In genomic region chr15:102788846-102789518, GRCm38 (mm10) we compare ENCODE assay signal across 10 mouse cellular contexts.
DNase-seq lines count a peak whose midpoint lies in the region; ATAC-seq and TF ChIP-seq lines count a peak whose summit lies in the region.
"Had no signal": no experiment of that assay in that cellular context is flagged by ENCODE, and none has a peak within 500 bp of the region (broad histone marks: within the 10 kb centered on the region; RNA-seq: fewer than 3 reads in every experiment).

No protein-coding gene starts in this region.

- 15% methylated on average over 7 of the region's 7 CpGs for WGBS in forebrain, embryonic 14.5 days
- WGBS in stomach, postnatal 0 days, result 42% methylated on average over 7 of the region's 7 CpGs

- peak; percentile 40 for DNase-seq in R1 (ENCODE audit: low read depth, low spot score)
- peak; percentile 94 for DNase-seq in forebrain, embryonic 14.5 days (ENCODE audit: low spot score)
- peak; percentile 21 to 30 for DNase-seq in layer of hippocampus, postnatal 10 days (ENCODE audit: low spot score in 2 of 2)
- DNase-seq in neural tube, embryonic 10.5 days (ENCODE audit: extremely low spot score, low spot score), result peak; percentile 31
- DNase-seq in adrenal gland, adult 18-20 months (ENCODE audit: low spot score in 2 of 2), result no peak
- DNase-seq in stomach, postnatal 0 days (ENCODE audit: low spot score), result no peak
- no peak for DNase-seq in testis, postnatal 14 days (ENCODE audit: low spot score)
- DNase-seq in adrenal gland, postnatal 14 days, result no peak
- DNase-seq: B cell, adult 2 months; lung, embryonic 14.5 days had no signal

- peak; percentile 94 for ATAC-seq in forebrain, embryonic 14.5 days
- ATAC-seq in stomach, postnatal 0 days (ENCODE audit: low FRiP score, low TSS enrichment), result no peak

- TF ChIP-seq CTCF in stomach, postnatal 0 days (IDR thresholded peaks at IDR 0.05; ENCODE audit: low read depth), result no peak

- no peak for TF ChIP-seq EP300 in stomach, postnatal 0 days (optimal IDR thresholded peaks at IDR 0.05)

- H3K9me3 ChIP-seq in forebrain, embryonic 14.5 days (replicated peaks; ENCODE audit: control insufficient read depth, low read length), result no peaks in the 10 kb centered on the region
- H3K9me3 ChIP-seq in stomach, postnatal 0 days (ENCODE audit: control insufficient read depth, low read length), result no peaks in the 10 kb centered on the region

- peak overlapping the region; percentile 41; the same call in 1 of the 2 replicates for H3K9ac ChIP-seq in forebrain, embryonic 14.5 days (ENCODE audit: low read length)
- no peak overlapping the region for H3K9ac ChIP-seq in stomach, postnatal 0 days (ENCODE audit: low read length)
- H3K9ac ChIP-seq: lung, embryonic 14.5 days had no signal

- H3K4me3 ChIP-seq in forebrain, embryonic 14.5 days (ENCODE audit: low read depth, low read length), result 0 out of 2 replicates have a peak overlapping the region, but pooled peaks have one; percentile 1
- no peak overlapping the region for H3K4me3 ChIP-seq in stomach, postnatal 0 days (ENCODE audit: low read depth, low read length)

- H3K27ac ChIP-seq in forebrain, embryonic 14.5 days (ENCODE audit: low read depth, low read length), result peak overlapping the region; percentile 89
- no peak overlapping the region for H3K27ac ChIP-seq in stomach, postnatal 0 days (replicated peaks)

- H3K27me3 ChIP-seq in forebrain, embryonic 14.5 days (replicated peaks; ENCODE audit: control insufficient read depth, insufficient read depth, low read length), result no peaks in the 10 kb centered on the region
- H3K27me3 ChIP-seq in stomach, postnatal 0 days (ENCODE audit: control insufficient read depth, insufficient read depth, low read length), result no peaks in the 10 kb centered on the region; the same call in 1 of the 2 replicates

- H3K4me1 ChIP-seq in forebrain, embryonic 14.5 days (ENCODE audit: control insufficient read depth, insufficient read depth, low read length), result peaks cover 20% of the 10 kb centered on the region
- H3K4me1 ChIP-seq in stomach, postnatal 0 days (replicated peaks; ENCODE audit: control insufficient read depth, insufficient read depth), result no peaks in the 10 kb centered on the region

- peak overlapping the region; percentile 36 for H3K4me2 ChIP-seq in forebrain, embryonic 14.5 days (ENCODE audit: low read length)
- H3K4me2 ChIP-seq in stomach, postnatal 0 days (replicated peaks; ENCODE audit: low read depth), result no peak overlapping the region
- H3K4me2 ChIP-seq: lung, embryonic 14.5 days had no signal

- H3K36me3 ChIP-seq in forebrain, embryonic 14.5 days (ENCODE audit: control insufficient read depth, insufficient read depth, low read length), result no peaks in the 10 kb centered on the region
- H3K36me3 ChIP-seq in stomach, postnatal 0 days (ENCODE audit: control insufficient read depth, insufficient read depth, low read length), result no peaks in the 10 kb centered on the region

Comparison
In these comparisons a context has a peak if more than half of its experiments do, and no peak if none do; other contexts are left out.
1. DNase-seq: peak in R1 (single experiment), forebrain, embryonic 14.5 days (single experiment), layer of hippocampus, postnatal 10 days (2 of 2) and neural tube, embryonic 10.5 days (single experiment); none in adrenal gland, adult 18-20 months (0 of 2), stomach, postnatal 0 days (single experiment), testis, postnatal 14 days (single experiment) and adrenal gland, postnatal 14 days (single experiment).